Mouse (Mus musculus): ENCODE data around the gene Zbtb20. TPM values are rescaled to one million over a fixed set of nuclear protein-coding genes. Genes with fewer than 3 reads are reported as not detected.

Zbtb20 gene
- polyA plus RNA-seq, 1 experiment from 2014 or later = 47.6 TPM

DNA sequence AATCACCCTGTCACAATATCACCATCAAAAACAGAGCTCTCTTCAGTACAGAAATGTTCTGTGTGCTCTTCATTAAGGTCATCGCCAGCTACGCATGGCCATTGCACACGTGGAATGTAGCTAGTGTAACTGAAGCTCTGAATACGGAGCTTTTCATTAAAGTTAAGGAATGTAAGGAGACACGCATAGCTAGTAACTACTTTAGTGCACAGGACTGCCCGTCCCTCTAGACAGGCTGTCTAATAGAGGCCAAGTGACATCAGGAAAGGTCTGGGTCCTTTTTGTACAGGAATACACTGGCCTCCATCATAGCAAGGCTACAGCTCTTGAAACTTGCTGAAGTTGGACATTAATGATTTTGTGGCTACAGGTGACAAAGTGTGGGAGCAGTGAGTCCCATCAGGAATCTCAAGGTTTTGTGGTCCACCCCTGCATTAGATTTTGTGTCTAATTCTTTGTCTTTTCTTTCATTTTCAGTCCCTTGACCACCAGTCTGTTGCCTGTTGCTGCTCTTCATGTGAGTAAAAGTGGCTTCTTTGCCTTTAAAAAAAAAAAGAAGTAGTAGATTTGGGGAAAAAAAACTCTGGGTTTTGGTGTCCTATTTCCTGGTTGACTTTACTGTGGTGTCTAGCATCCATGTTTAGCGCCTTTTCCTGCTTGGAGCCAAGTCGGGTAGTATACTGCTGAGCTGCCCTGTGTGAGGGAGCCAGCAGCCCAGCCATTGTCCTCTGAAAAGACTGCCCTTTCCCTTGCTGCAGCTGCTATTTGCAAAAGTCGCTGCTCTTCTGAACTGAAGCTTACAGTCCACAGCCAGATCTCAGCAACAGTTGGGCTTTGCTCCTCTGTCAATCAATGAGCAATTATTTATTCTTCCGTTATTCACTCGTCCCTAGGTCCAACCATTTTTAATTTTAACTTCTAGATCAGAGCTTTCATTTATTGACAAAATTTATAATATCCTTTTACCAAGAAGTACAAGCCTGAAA, 587.1 kb downstream of the Zbtb20 start:
- no peak for ATAC-seq (replicated peaks; ENCODE audit: insufficient number of reproducible peaks, insufficient read depth, low FRiP score, low read depth)
- Histone ChIP-seq H3K4me2 (no peak overlapping the region), H3K36me3 (no peaks in the 10 kb centered on the region), H3K4me1 (replicated peaks) (peaks cover 29% of the 10 kb centered on the region), H3K4me3 (no peak overlapping the region), H3K9ac (no peak overlapping the region), H3K27me3 (no peaks in the 10 kb centered on the region), H3K9me3 (replicated peaks) (no peaks in the 10 kb centered on the region), H3K27ac (no peak overlapping the region; the same call in 1 of the 2 replicates)
- WGBS = 56% methylated on average over 11 of the region's 11 CpGs

DNA sequence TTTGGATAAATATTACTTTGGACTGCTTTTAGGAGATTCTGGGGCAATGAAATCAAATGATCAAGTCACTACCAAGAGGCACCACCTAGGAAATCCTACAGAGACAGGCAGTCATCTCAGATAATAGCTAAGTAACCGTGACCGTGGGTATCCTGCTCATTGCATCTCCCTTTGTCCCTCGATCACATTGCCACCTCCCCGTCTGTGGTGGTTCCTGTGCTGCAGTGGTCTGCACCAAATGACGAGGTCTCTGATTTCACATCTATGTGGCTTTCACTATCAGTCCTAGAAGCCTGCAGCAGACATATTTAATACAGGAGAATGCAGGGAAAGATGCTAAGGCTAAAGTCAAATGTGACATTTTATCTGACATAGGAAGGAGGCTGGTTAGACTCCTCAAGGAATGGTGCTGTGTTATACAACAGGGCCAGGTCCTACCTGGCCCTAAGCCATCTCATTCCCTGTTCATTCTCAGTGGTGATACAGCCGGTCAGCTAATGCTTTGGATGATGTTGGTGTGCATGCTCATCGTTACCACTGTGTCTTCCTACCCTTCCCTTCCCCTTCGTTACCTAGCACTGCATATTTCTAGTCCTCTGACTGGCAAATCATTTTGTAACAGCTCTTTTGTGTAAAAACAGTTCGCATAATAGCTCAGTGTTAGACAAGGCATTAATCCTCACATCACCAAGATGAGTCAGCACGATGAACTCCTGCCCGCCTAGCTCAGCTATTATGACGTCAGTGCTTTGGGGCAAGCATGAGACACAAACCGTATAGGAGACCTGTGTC, 588.2 kb downstream of the Zbtb20 start:
- 67% methylated on average over 13 of the region's 13 CpGs for WGBS
- peaks cover 29% of the 10 kb centered on the region for H3K4me1 ChIP-seq (replicated peaks)
- no peaks in the 10 kb centered on the region for H3K36me3 ChIP-seq
- H3K9ac ChIP-seq = no peak overlapping the region
- no peak for ATAC-seq (replicated peaks; ENCODE audit: insufficient number of reproducible peaks, insufficient read depth, low FRiP score, low read depth)
- no peak overlapping the region for H3K4me2 ChIP-seq
- H3K9me3 ChIP-seq (replicated peaks) = no peaks in the 10 kb centered on the region
- no peaks in the 10 kb centered on the region for H3K27me3 ChIP-seq
- H3K27ac ChIP-seq = peak overlapping the region; percentile 66; the same call in 1 of the 2 replicates
- no peak overlapping the region for H3K4me3 ChIP-seq

DNA sequence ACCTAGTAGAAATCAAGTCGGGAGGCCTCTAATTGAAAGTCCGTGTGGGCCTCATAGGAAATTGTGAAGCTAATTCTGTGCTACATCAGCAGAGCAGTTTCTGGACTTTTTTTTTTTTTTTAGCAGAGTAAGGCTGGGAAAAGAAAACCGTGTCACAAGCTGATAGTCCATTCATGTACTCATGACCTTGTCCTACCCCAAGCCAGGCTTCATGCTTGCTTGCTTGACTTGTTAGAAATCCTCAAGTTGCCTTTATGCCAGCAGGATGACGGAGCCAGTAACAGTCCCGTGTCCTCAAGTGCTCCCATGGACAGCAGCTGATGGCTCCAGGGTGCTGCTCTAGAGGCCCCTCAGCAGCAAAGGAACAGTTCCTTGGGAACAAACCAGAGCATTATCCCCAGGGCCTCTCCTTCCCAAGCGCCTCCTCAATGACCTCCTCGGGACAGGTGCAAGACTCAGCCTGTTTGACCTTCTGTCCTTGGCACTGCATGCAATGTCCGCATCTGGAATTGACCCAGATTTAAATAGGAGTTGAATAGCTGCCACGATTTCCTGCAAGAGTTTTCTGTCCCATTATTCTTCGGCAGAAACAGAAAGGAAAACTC, 588.9 kb downstream of the Zbtb20 start:
- Histone ChIP-seq H3K9ac (no peak overlapping the region), H3K9me3 (replicated peaks) (no peaks in the 10 kb centered on the region), H3K4me2 (peak overlapping the region; percentile 14), H3K36me3 (no peaks in the 10 kb centered on the region), H3K4me1 (replicated peaks) (peaks cover 29% of the 10 kb centered on the region), H3K27me3 (no peaks in the 10 kb centered on the region), H3K4me3 (no peak overlapping the region), H3K27ac (peak overlapping the region; percentile 66)
- 0 out of 2 replicates have a peak, but pooled peaks have one; percentile 43 for ATAC-seq (replicated peaks; ENCODE audit: insufficient number of reproducible peaks, insufficient read depth, low FRiP score, low read depth)
- WGBS = 46% methylated on average over 10 of the region's 10 CpGs

DNA sequence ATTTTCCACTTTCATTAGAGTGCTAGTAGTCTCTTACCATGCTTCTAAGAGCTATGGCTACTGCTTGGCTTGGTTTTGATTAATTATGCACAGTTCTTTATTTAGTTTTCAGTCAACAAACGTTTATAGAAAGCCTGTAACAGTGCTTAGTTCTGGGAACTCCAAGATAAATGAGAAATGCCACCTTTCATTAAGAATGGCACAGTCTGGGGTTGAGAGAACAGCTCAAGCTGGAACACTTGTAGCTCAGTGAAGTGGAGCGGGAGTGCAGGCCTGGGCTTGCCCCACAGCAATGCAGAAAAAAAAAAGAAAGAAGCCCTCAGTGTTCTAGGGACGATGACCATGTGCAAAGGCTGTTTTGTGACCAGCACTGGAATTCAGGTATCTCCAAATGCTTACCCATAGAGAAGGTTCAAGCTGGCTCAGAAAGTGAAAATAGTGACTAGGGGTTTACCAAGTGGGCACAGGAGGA, 589.7 kb downstream of the Zbtb20 start:
- H3K9me3 ChIP-seq (replicated peaks) = no peaks in the 10 kb centered on the region
- H3K4me3 ChIP-seq = no peak overlapping the region
- H3K4me1 ChIP-seq (replicated peaks) = peaks cover 29% of the 10 kb centered on the region
- peak overlapping the region; percentile 66; the same call in 1 of the 2 replicates for H3K27ac ChIP-seq
- 57% methylated on average over 3 of the region's 3 CpGs for WGBS
- no peak overlapping the region for H3K9ac ChIP-seq
- no peaks in the 10 kb centered on the region for H3K36me3 ChIP-seq
- no peak for ATAC-seq (replicated peaks; ENCODE audit: insufficient number of reproducible peaks, insufficient read depth, low FRiP score, low read depth)
- peak overlapping the region; percentile 14; the same call in 1 of the 2 replicates for H3K4me2 ChIP-seq
- H3K27me3 ChIP-seq = no peaks in the 10 kb centered on the region

DNA sequence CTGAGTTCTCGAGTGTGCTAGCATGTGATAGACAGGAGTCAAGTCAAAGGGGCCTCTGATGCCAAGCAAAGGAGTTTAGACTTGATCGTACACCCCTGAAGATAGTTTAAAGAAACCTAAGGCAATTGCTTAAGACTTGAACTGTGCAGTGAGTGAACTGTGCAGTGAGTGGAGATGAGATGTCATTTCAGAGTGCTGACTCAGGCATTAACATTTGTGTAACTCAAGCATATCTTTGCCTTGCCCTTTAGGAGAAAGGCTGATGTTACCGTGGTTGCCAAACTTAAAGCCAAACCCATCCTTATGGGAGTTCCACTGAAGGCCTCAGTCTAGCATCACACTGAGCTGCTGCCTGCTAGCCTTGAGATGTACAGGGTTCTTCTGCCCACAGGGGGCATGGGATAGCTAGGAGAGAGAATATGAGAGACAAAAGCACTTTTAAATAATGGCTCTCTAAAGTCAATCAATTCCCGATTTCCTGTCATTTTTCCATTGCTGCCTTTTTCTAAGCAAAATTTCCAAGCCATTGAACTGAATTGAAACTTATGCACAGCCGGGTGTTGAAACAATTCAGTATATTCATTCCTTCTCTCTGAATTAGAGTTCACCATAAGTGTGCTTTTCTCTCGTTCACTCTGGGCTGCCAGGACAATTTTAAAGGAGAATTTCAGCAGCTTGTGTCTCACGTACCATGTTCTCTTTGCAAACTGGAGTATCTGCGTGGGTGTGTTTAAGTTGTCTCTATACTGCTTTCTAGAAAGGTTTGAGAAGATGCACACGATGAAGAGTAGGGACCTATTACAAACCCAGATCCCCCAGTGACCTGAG, 590.5 kb downstream of the Zbtb20 start:
- Histone ChIP-seq H3K27me3 (no peaks in the 10 kb centered on the region), H3K4me2 (no peak overlapping the region), H3K27ac (no peak overlapping the region), H3K9me3 (replicated peaks) (no peaks in the 10 kb centered on the region), H3K36me3 (no peaks in the 10 kb centered on the region), H3K4me3 (no peak overlapping the region), H3K9ac (no peak overlapping the region), H3K4me1 (replicated peaks) (peaks cover 29% of the 10 kb centered on the region)
- WGBS = 88% methylated on average over 9 of the region's 9 CpGs
- no peak for ATAC-seq (replicated peaks; ENCODE audit: insufficient number of reproducible peaks, insufficient read depth, low FRiP score, low read depth)

DNA sequence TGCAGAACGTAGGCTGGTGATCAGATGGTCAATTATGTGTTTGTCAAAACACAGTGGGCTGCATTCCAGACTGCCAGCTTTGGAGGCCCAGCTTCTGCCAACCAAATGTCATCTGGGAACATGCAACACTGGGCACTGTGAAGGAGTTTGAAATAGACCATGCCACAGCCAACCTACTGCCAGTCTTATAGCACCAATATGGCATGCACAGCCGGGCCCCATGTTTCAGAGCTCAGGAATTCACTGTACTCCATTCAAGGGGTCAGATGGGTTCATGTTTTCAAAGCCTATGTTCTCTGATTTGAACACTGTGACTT, 591.0 kb downstream of the Zbtb20 start:
- no peak overlapping the region for H3K9ac ChIP-seq
- WGBS = 71% methylated on average over 2 of the region's 2 CpGs
- H3K4me1 ChIP-seq (replicated peaks) = peaks cover 29% of the 10 kb centered on the region
- H3K4me3 ChIP-seq = no peak overlapping the region
- H3K27me3 ChIP-seq = no peaks in the 10 kb centered on the region
- H3K36me3 ChIP-seq = no peaks in the 10 kb centered on the region
- H3K4me2 ChIP-seq = no peak overlapping the region
- ATAC-seq (replicated peaks; ENCODE audit: insufficient number of reproducible peaks, insufficient read depth, low FRiP score, low read depth) = no peak
- H3K27ac ChIP-seq = no peak overlapping the region
- no peaks in the 10 kb centered on the region for H3K9me3 ChIP-seq (replicated peaks)

DNA sequence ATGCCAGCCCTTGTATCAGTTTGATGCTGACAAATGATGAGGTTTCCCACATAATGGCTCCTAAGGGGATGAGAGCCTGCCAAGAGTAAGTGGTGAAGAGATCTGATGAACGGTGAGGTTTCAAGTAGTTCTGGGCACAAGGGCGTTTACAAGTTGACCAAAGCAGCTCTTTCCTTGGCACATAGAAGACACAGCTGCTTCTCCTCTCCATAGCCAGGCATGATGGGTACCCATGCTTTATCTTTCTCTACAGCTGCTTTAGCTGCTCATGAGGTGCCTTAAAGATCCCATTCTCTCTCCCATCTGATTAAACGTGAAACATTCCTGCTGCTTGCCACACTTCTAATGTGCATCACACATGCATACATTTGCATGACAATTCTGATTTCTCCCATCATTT, 595.4 kb downstream of the Zbtb20 start:
- Histone ChIP-seq H3K9ac (no peak overlapping the region), H3K4me3 (no peak overlapping the region), H3K4me2 (no peak overlapping the region), H3K27ac (no peak overlapping the region), H3K27me3 (no peaks in the 10 kb centered on the region), H3K4me1 (replicated peaks) (peaks cover 2% of the 10 kb centered on the region; the same call in 1 of the 2 replicates), H3K36me3 (no peaks in the 10 kb centered on the region), H3K9me3 (replicated peaks) (no peaks in the 10 kb centered on the region)
- no peak for ATAC-seq (replicated peaks; ENCODE audit: insufficient number of reproducible peaks, insufficient read depth, low FRiP score, low read depth)
- 79% methylated on average over 3 of the region's 3 CpGs for WGBS

DNA sequence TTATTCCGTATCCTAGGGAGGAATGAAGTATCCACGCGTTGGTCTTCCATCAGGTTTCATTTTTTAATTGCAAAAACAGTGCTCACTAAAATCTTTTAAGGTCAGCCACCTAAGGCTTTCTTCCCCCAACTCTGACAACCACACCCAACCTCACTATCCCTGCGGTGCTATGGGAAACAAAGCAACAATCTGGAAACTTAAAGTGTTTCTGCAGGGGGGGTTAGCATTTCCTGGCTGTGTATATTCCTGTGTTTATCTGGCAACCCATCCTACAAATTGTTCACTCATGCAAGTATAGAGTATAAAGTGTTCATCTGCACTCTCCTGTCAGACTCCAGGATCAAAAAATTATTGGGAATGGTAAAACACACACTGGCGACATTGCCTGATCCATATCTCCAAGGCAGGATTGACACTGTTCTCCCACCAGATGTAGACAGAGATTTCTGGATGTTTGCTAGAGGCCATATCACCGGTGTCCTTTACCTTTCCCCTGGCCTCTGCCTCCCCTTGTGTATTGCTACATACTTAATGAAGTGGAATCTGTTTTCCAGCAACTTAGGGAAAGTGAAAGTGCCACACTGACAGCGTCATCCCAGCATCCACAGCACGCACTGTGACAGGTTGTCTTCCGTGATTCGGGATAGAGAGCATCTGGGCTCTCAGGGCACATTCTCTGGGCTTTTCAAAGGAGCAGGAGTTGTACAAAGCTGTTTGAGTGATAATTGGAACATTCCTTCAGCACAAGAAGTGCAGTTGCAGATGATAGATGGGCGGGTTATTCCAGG, 599.5 kb downstream of the Zbtb20 start:
- no peak overlapping the region for H3K27ac ChIP-seq
- H3K4me3 ChIP-seq = peak overlapping the region; percentile 16
- peak overlapping the region; percentile 44 for H3K4me2 ChIP-seq
- no peak for ATAC-seq (replicated peaks; ENCODE audit: insufficient number of reproducible peaks, insufficient read depth, low FRiP score, low read depth)
- H3K9ac ChIP-seq = no peak overlapping the region
- peaks cover 2% of the 10 kb centered on the region; the same call in 1 of the 2 replicates for H3K4me1 ChIP-seq (replicated peaks)
- H3K9me3 ChIP-seq (replicated peaks) = no peaks in the 10 kb centered on the region
- 66% methylated on average over 11 of the region's 11 CpGs for WGBS
- H3K27me3 ChIP-seq = no peaks in the 10 kb centered on the region
- no peaks in the 10 kb centered on the region for H3K36me3 ChIP-seq

DNA sequence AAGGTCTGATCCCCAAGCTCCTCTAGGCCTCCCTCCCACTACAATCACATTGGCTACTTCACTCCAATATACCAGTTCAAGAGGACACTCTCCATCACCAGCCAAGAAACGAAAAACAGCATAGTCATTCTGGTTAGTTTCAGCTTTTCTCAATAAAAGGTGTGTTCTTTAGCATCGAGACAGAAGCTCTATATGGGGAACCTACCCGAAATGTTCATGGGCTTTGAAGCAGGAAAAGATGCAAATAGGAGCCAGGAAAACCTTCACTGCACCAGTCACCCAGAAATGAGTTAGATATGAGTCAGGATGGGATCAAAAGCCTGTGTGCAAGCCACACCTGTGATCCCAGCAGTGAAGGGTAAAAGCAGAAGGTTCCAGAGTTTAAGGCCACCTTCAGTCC, 601.2 kb downstream of the Zbtb20 start:
- no peak overlapping the region for H3K4me2 ChIP-seq
- no peaks in the 10 kb centered on the region for H3K36me3 ChIP-seq
- no peak overlapping the region for H3K9ac ChIP-seq
- H3K4me3 ChIP-seq = no peak overlapping the region
- no peaks in the 10 kb centered on the region for H3K9me3 ChIP-seq (replicated peaks)
- 88% methylated on average over 3 of the region's 3 CpGs for WGBS
- no peak for ATAC-seq (replicated peaks; ENCODE audit: insufficient number of reproducible peaks, insufficient read depth, low FRiP score, low read depth)
- peaks cover 2% of the 10 kb centered on the region; the same call in 1 of the 2 replicates for H3K4me1 ChIP-seq (replicated peaks)
- no peak overlapping the region for H3K27ac ChIP-seq
- H3K27me3 ChIP-seq = no peaks in the 10 kb centered on the region

DNA sequence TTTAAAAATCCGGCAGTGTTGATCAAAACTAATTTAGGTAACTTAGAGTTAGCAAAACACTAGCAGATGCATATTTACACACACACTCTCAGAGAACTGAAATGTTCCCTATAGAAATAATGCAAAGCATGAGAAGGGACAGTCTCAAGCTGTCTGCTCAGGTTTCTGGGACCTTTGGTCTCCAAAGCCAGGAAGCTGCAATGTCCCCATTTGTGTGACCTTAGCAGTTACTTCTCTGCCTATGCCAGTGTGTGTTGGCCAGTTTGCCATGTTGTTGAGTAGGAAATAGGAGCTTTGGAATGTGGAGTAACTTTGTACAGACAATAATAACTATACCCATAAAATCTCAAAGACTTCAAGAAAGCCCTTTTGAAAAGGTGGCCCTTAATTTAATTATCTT, 602.7 kb downstream of the Zbtb20 start:
- H3K4me3 ChIP-seq = no peak overlapping the region
- no peaks in the 10 kb centered on the region for H3K27me3 ChIP-seq
- 88% methylated on average over 1 of the region's 1 CpGs for WGBS
- no peak overlapping the region for H3K27ac ChIP-seq
- peaks cover 2% of the 10 kb centered on the region; the same call in 1 of the 2 replicates for H3K4me1 ChIP-seq (replicated peaks)
- no peaks in the 10 kb centered on the region for H3K36me3 ChIP-seq
- H3K9ac ChIP-seq = no peak overlapping the region
- no peak for ATAC-seq (replicated peaks; ENCODE audit: insufficient number of reproducible peaks, insufficient read depth, low FRiP score, low read depth)
- H3K4me2 ChIP-seq = no peak overlapping the region
- H3K9me3 ChIP-seq (replicated peaks) = no peaks in the 10 kb centered on the region

Data from heart, embryonic 15.5 days (tissue).